Mouse (Mus musculus) cerebellum, adult 2 months (tissue): Measurements from ENCODE around the gene Prr23a3. TPM values are rescaled to one million over a fixed set of nuclear protein-coding genes. Genes with fewer than 3 reads are reported as not detected.

ENCODE experiments used
- DNase-seq, 2 experiments: peaks; one replicate each; pipeline ENCODE4 v3.0.0; 2021
- H3K27ac ChIP-seq: fragments of 200-500 bp; 2 replicates; pipeline ENCODE4 v1.5.1; 2012; ENCODE audit warnings: low read length, control low read depth, inconsistent platforms; ENCODE audit not compliant: insufficient read depth
- H3K27me3 ChIP-seq: fragments of 200-500 bp; 2 replicates; pipeline ENCODE4 v1.6.1; 2012; ENCODE audit warnings: inconsistent platforms, mild to moderate bottlenecking, low read length, moderate library complexity; ENCODE audit not compliant: control insufficient read depth, insufficient read depth
- H3K4me1 ChIP-seq: fragments of 200-500 bp; 2 replicates; pipeline ENCODE4 v1.6.1; 2011; ENCODE audit warnings: low read length; ENCODE audit not compliant: control insufficient read depth, insufficient read depth
- H3K4me3 ChIP-seq: fragments of 200-500 bp; replicated peaks from 2 replicates; pipeline ENCODE3; 2011; ENCODE audit warnings: mild to moderate bottlenecking, low read depth, low read length, control low read depth; ENCODE audit not compliant: insufficient read depth
- CTCF ChIP-seq: fragments of 200-500 bp; IDR thresholded peaks from 2 replicates; pipeline ENCODE4 v1.5.1; 2011; ENCODE audit warnings: low read depth, mild to moderate bottlenecking, control low read depth, low read length, moderate library complexity, borderline replicate concordance; ENCODE audit not compliant: insufficient read depth
- POLR2A ChIP-seq: fragments of 200-500 bp; IDR thresholded peaks from 2 replicates; pipeline ENCODE4 v1.6.1; 2011; ENCODE audit warnings: low read length, control low read depth, borderline replicate concordance; ENCODE audit not compliant: insufficient read depth
- WGBS: fragments of 180-500 bp; shearing (Covaris S2); methylation state at CpG from one replicate; pipeline ENCODE4 v1.1.7; 2018; 5-methylcytosine and 5-hydroxymethylcytosine counted together
- polyA plus RNA-seq: library from polyadenylated mRNA; depleted of rRNA; stranded (reverse); fragments of >200 nt; gene quantifications from 2 replicates; pipeline ENCODE4 v1.2.3, GENCODE M21; 2012; rRNA removed

Gene Prr23a3
- polyA plus RNA-seq = not detected in 2 replicates

DNA sequence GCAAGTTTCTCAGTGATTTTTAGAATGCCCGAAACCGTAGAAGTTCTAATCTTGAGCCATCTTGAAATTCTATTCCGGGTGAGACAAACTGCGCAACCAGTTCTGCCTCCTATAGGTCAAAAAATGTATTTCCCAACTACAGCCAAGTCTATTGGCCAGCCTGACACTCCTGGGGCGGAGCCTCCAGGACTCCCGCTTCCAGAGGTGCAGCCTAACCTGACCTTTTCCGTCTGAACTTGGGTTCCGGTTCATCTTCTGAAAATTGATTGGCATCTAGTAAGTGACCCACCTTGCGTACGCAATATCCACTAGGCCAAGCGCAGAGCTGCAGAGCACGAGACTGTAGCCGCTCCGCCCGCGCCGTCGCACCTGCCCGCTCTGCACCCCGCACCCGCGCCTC, at the start of gene Prr23a3:
TSS of gene Prr23a3 (plus strand) at position 197 of the 400 bp plus-strand sequence.
- Histone ChIP-seq H3K27ac (no peak within 1 kb of the TSS), H3K27me3 (no peaks in the 10 kb centered on the region), H3K4me1 (no peaks in the 10 kb centered on the region), H3K4me3 (no peak within 1 kb of the TSS)
- WGBS = 52% methylated on average over 22 of the region's 22 CpGs
- TF ChIP-seq CTCF (no peak), POLR2A (no peak)
- no peak for DNase-seq

- no peak for TF ChIP-seq CTCF
- TF ChIP-seq POLR2A = no peak
- DNase-seq = no peak
- Histone ChIP-seq H3K4me1 (no peaks in the 10 kb centered on the region), H3K4me3 (no peak overlapping the region), H3K27ac (no peak overlapping the region), H3K27me3 (no peaks in the 10 kb centered on the region)
- WGBS = 50% methylated on average over 3 of the region's 3 CpGs
These were observed 48.5 kb upstream of the Prr23a3 start for GRCm38 (mm10) chr9:98816066-98816465.

DNA sequence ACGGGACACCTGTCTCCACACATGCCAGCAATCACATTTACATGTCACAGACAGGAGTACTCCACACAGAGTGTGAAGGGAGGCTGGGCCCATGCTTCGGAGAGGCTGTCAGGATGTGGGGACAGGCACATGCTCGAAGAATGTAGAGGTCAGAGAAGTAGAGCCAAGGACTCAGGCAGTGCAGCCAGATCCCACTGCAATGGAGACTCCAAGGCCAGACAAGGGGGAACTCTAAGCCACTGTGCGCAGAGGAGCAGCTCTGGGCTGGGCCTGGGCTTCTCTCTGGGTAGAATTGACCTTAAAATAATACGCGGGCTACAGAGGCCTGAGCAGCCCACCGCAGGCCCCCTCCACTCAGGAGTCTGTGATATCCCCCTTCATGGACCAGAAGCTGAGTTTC, 47.0 kb upstream of the Prr23a3 start:
- no peaks in the 10 kb centered on the region for H3K4me1 ChIP-seq
- H3K4me3 ChIP-seq = no peak overlapping the region
- TF ChIP-seq POLR2A (no peak), CTCF (no peak)
- H3K27me3 ChIP-seq = no peaks in the 10 kb centered on the region
- DNase-seq = no peak
- no peak overlapping the region for H3K27ac ChIP-seq
- 86% methylated on average over 7 of the region's 7 CpGs for WGBS

DNA sequence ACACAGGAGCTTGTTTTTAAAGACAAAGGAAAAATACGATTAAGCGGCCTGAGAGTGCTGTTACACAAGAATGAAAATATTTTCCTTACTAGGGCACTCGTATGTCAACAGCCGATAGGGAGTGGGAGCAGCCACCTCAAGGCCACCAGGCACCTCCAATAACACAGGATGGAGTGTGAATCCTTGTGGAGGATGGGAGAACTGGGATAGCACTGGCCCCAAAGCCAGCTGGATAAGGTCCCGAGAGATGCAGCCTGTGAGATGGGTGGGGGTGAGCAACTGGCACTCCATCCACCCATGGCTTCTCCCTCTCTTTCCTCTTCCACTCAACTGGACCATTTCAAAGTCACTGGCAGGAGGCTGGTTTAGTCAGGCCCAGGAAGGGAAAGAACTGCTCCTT, 45.6 kb upstream of the Prr23a3 start:
- TF ChIP-seq CTCF (no peak), POLR2A (no peak)
- 82% methylated on average over 5 of the region's 5 CpGs for WGBS

GRCm38 (mm10) chr9:98819481-98819880, 45.1 kb upstream of the Prr23a3 start:
- 100% methylated on average over 2 of the region's 2 CpGs for WGBS
- Histone ChIP-seq H3K27ac (no peak overlapping the region), H3K4me1 (no peaks in the 10 kb centered on the region), H3K4me3 (no peak overlapping the region), H3K27me3 (no peaks in the 10 kb centered on the region)
- no peak for DNase-seq
- TF ChIP-seq CTCF = no peak
- TF ChIP-seq POLR2A = no peak

More for the DNA sequence above, 45.6 kb upstream of the Prr23a3 start:
- no peak overlapping the region for H3K4me3 ChIP-seq
- H3K27me3 ChIP-seq = no peaks in the 10 kb centered on the region
- H3K4me1 ChIP-seq = no peaks in the 10 kb centered on the region
- no peak overlapping the region for H3K27ac ChIP-seq
- no peak for DNase-seq

GRCm38 (mm10) chr9:98820461-98820860, 44.1 kb upstream of the Prr23a3 start:
- Histone ChIP-seq H3K27ac (no peak overlapping the region), H3K4me1 (no peaks in the 10 kb centered on the region), H3K4me3 (no peak overlapping the region), H3K27me3 (no peaks in the 10 kb centered on the region)
- 87% methylated on average over 4 of the region's 4 CpGs for WGBS
- TF ChIP-seq POLR2A = no peak
- no peak for TF ChIP-seq CTCF
- DNase-seq = no peak

DNA sequence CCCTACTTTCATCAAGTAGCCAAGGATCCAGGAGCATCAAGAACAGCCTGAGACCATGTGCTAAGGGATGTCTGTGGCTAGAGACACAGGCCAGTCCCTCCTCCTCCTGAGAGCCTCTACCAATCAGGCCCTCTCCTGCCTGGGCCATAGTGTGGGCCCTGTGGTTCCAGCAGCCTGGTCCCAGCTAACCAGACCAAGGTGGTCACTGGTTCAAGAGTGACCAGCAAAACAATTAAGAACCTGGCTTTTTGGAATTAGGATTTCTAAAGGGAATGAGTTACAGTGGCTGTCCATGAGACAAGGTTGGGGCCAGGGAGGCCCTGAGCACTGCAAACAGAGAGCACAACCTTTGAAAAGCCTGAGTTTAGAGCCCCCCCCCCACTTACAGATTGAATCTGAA, 43.5 kb upstream of the Prr23a3 start:
- Histone ChIP-seq H3K27ac (no peak overlapping the region), H3K4me1 (no peaks in the 10 kb centered on the region), H3K27me3 (no peaks in the 10 kb centered on the region), H3K4me3 (no peak overlapping the region)
- no peak for DNase-seq
- TF ChIP-seq CTCF (no peak), POLR2A (no peak)

GRCm38 (mm10) chr9:98823805-98824204, 40.8 kb upstream of the Prr23a3 start:
- TF ChIP-seq CTCF = no peak
- no peak for TF ChIP-seq POLR2A

GRCm38 (mm10) chr9:98829508-98829907, 35.1 kb upstream of the Prr23a3 start:
- no peak overlapping the region for H3K4me3 ChIP-seq

More at GRCm38 (mm10) chr9:98823805-98824204, 40.8 kb upstream of the Prr23a3 start:
- WGBS = 87% methylated on average over 7 of the region's 7 CpGs
- no peak overlapping the region for H3K27ac ChIP-seq
- no peak overlapping the region for H3K4me3 ChIP-seq
- DNase-seq = no peak
- no peaks in the 10 kb centered on the region for H3K4me1 ChIP-seq
- H3K27me3 ChIP-seq = no peaks in the 10 kb centered on the region

More at GRCm38 (mm10) chr9:98829508-98829907, 35.1 kb upstream of the Prr23a3 start:
- no peak for TF ChIP-seq CTCF
- no peak for TF ChIP-seq POLR2A
- Histone ChIP-seq H3K27ac (no peak overlapping the region), H3K4me1 (no peaks in the 10 kb centered on the region), H3K27me3 (no peaks in the 10 kb centered on the region)
- 57% methylated on average over 5 of the region's 5 CpGs for WGBS
- DNase-seq = no peak
